Mouse (Mus musculus) limb, embryonic 10.5 days (tissue): ENCODE results near the gene Dlg4. TPM values are rescaled to one million over a fixed set of nuclear protein-coding genes. Genes with fewer than 3 reads are reported as not detected.
A peak's percentile ranks its signal among the peaks of the same experiment; 100 is the strongest.
"Not testable (repeated sequence)": the region's sequence is repeated elsewhere in the genome, so short reads cannot be mapped to it uniquely, and the experiment has no call there.

Experiments used
- DNase-seq: peaks from one replicate; pipeline ENCODE4 v3.0.0-alpha.2; 2017; ENCODE audit warnings: low spot score
- H3K27ac ChIP-seq: fragments of 300-500 bp; sonication (generic); 2 replicates; pipeline ENCODE4 v1.5.1; 2016; ENCODE audit warnings: mild to moderate bottlenecking
- H3K27me3 ChIP-seq: fragments of 300-500 bp; sonication (generic); 2 replicates; pipeline ENCODE4 v1.6.1; 2016; ENCODE audit warnings: low read depth, mild to moderate bottlenecking; ENCODE audit not compliant: poor library complexity, severe bottlenecking
- H3K36me3 ChIP-seq: fragments of 300-500 bp; sonication (generic); 2 replicates; pipeline ENCODE4 v1.6.1; 2016; ENCODE audit warnings: mild to moderate bottlenecking, moderate library complexity
- H3K4me1 ChIP-seq: fragments of 300-500 bp; sonication (generic); 2 replicates; pipeline ENCODE4 v1.6.1; 2016
- H3K4me3 ChIP-seq: fragments of 300-500 bp; sonication (generic); 2 replicates; pipeline ENCODE4 v1.5.1; 2016; ENCODE audit warnings: mild to moderate bottlenecking, moderate library complexity
- H3K9me3 ChIP-seq: fragments of 300-500 bp; sonication (generic); replicated peaks from 2 replicates; pipeline ENCODE4 v1.6.1; 2016; ENCODE audit warnings: mild to moderate bottlenecking
- WGBS: fragments of 180-500 bp; shearing (Covaris S2); methylation state at CpG from one replicate; pipeline ENCODE4 v1.1.7; 2016; 5-methylcytosine and 5-hydroxymethylcytosine counted together
- polyA plus RNA-seq: library from polyadenylated mRNA; unstranded; fragments of >200 nt; fragmentation: Nextera tagmentation; extraction: Ambion mirVana; gene quantifications from 2 replicates; pipeline ENCODE4 v1.2.1, GENCODE M21; 2016

The Dlg4 gene
- polyA plus RNA-seq, 1 experiment from 2014 or later: 12.9 TPM

GRCm38 (mm10) chr11:70015677-70016076, 1.1 kb upstream of the Dlg4 start:
- peak overlapping the region; percentile 81; the same call in 1 of the 2 replicates for H3K27ac ChIP-seq
- H3K4me1 ChIP-seq: peaks cover 64% of the 10 kb centered on the region
- 67% methylated on average over 6 of the region's 6 CpGs for WGBS
- no peaks in the 10 kb centered on the region for H3K9me3 ChIP-seq
- DNase-seq: no peak
- no peaks in the 10 kb centered on the region for H3K27me3 ChIP-seq
- H3K4me3 ChIP-seq: peak overlapping the region; percentile 64
- peaks cover 36% of the 10 kb centered on the region for H3K36me3 ChIP-seq

- not testable (repeated sequence) for H3K4me3 ChIP-seq, DNase-seq, H3K9me3 ChIP-seq, H3K27me3 ChIP-seq, H3K27ac ChIP-seq
- H3K4me1 ChIP-seq: peaks cover 69% of the 10 kb centered on the region
- H3K36me3 ChIP-seq: peaks cover 31% of the 10 kb centered on the region
- WGBS: 94% methylated on average over 2 of the region's 2 CpGs
These were observed 565 bp upstream of the Dlg4 start for GRCm38 (mm10) chr11:70016177-70016576.

- 47% methylated on average over 7 of the region's 7 CpGs for whole genome bisulfite sequencing
- peaks cover 20% of the 10 kb centered on the region for H3K36me3 ChIP-seq
- H3K27ac ChIP-seq: peak overlapping the region; percentile 96
- H3K9me3 ChIP-seq: no peaks in the 10 kb centered on the region
- no peak for DNase-seq
- H3K27me3 ChIP-seq: no peaks in the 10 kb centered on the region
- peak overlapping the region; percentile 81; the same call in 1 of the 2 replicates for H3K4me3 ChIP-seq
- peaks cover 78% of the 10 kb centered on the region for H3K4me1 ChIP-seq
These were observed 541 bp downstream of the Dlg4 start for GRCm38 (mm10) chr11:70017199-70017767.

- peak overlapping the region; percentile 81 for H3K4me3 ChIP-seq
- no peaks in the 10 kb centered on the region for H3K27me3 ChIP-seq
- peak overlapping the region; percentile 96 for H3K27ac ChIP-seq
- no peaks in the 10 kb centered on the region for H3K9me3 ChIP-seq
- peaks cover 89% of the 10 kb centered on the region for H3K4me1 ChIP-seq
- DNase-seq: peak; percentile 91
- peaks cover 9% of the 10 kb centered on the region for H3K36me3 ChIP-seq
- 1% methylated on average over 24 of the region's 25 CpGs for WGBS
These were observed 1.6 kb downstream of the Dlg4 start for GRCm38 (mm10) chr11:70018131-70018990.

- H3K27ac ChIP-seq: peak overlapping the region; percentile 96
- DNase-seq: no peak
- H3K36me3 ChIP-seq: no peaks in the 10 kb centered on the region
- no peaks in the 10 kb centered on the region for H3K27me3 ChIP-seq
- peaks cover 90% of the 10 kb centered on the region for H3K4me1 ChIP-seq
- 19% methylated on average over 2 of the region's 2 CpGs for WGBS
- no peaks in the 10 kb centered on the region for H3K9me3 ChIP-seq
- H3K4me3 ChIP-seq: peak overlapping the region; percentile 81
These were observed 2.8 kb downstream of the Dlg4 start for GRCm38 (mm10) chr11:70019495-70020021.

GRCm38 (mm10) chr11:70020022-70020631, 3.4 kb downstream of the Dlg4 start:
- Histone ChIP-seq H3K27ac (peak overlapping the region; percentile 96), H3K9me3 (no peaks in the 10 kb centered on the region), H3K36me3 (no peaks in the 10 kb centered on the region), H3K4me3 (peak overlapping the region; percentile 81), H3K27me3 (no peaks in the 10 kb centered on the region), H3K4me1 (peaks cover 87% of the 10 kb centered on the region)
- WGBS: 18% methylated on average over 8 of the region's 8 CpGs
- DNase-seq: peak; percentile 42

- H3K27ac ChIP-seq: peak overlapping the region; percentile 96
- H3K4me3 ChIP-seq: peak overlapping the region; percentile 81
- peaks cover 88% of the 10 kb centered on the region for H3K4me1 ChIP-seq
- H3K27me3 ChIP-seq: no peaks in the 10 kb centered on the region
- peak; percentile 77 for DNase-seq
- under 1% methylated on average over 8 of the region's 8 CpGs for WGBS
- H3K36me3 ChIP-seq: no peaks in the 10 kb centered on the region
- no peaks in the 10 kb centered on the region for H3K9me3 ChIP-seq
These were observed 4.1 kb downstream of the Dlg4 start for GRCm38 (mm10) chr11:70020731-70021263.

GRCm38 (mm10) chr11:70021264-70022132, 4.8 kb downstream of the Dlg4 start:
- no peaks in the 10 kb centered on the region for H3K27me3 ChIP-seq
- H3K27ac ChIP-seq: peak overlapping the region; percentile 96
- H3K4me1 ChIP-seq: peaks cover 95% of the 10 kb centered on the region
- peak; percentile 98 for DNase-seq
- H3K9me3 ChIP-seq: no peaks in the 10 kb centered on the region
- 2% methylated on average over 40 of the region's 40 CpGs for WGBS
- H3K36me3 ChIP-seq: no peaks in the 10 kb centered on the region
- H3K4me3 ChIP-seq: peak overlapping the region; percentile 81

- 7% methylated on average over 21 of the region's 29 CpGs for WGBS
- no peaks in the 10 kb centered on the region for H3K36me3 ChIP-seq
- peak; percentile 73 for DNase-seq
- peaks cover 95% of the 10 kb centered on the region for H3K4me1 ChIP-seq
- peak overlapping the region; percentile 63 for H3K27ac ChIP-seq
- H3K27me3 ChIP-seq: no peaks in the 10 kb centered on the region
- H3K4me3 ChIP-seq: peak overlapping the region; percentile 53
- no peaks in the 10 kb centered on the region for H3K9me3 ChIP-seq
These were observed 6.9 kb downstream of the Dlg4 start for GRCm38 (mm10) chr11:70023481-70024150.

- Histone ChIP-seq H3K27ac (peak overlapping the region; percentile 63), H3K4me1 (peaks cover 95% of the 10 kb centered on the region)
- DNase-seq: no peak
These were observed 7.4 kb downstream of the Dlg4 start for GRCm38 (mm10) chr11:70024151-70024514.

GRCm38 (mm10) chr11:70026689-70027088, 9.9 kb downstream of the Dlg4 start:
- H3K4me3 ChIP-seq: peak overlapping the region; percentile 46
- under 1% methylated on average over 19 of the region's 19 CpGs for WGBS
- H3K4me1 ChIP-seq: peaks cover 85% of the 10 kb centered on the region

More at GRCm38 (mm10) chr11:70024151-70024514, 7.4 kb downstream of the Dlg4 start:
- no peaks in the 10 kb centered on the region for H3K9me3 ChIP-seq
- no peaks in the 10 kb centered on the region for H3K36me3 ChIP-seq
- WGBS: 18% methylated on average over 6 of the region's 6 CpGs
- H3K4me3 ChIP-seq: peak overlapping the region; percentile 53
- H3K27me3 ChIP-seq: no peaks in the 10 kb centered on the region

More at GRCm38 (mm10) chr11:70026689-70027088, 9.9 kb downstream of the Dlg4 start:
- peak overlapping the region; percentile 81 for H3K27ac ChIP-seq
- DNase-seq: peak; percentile 75
- H3K9me3 ChIP-seq: no peaks in the 10 kb centered on the region
- peaks cover 17% of the 10 kb centered on the region for H3K36me3 ChIP-seq
- H3K27me3 ChIP-seq: no peaks in the 10 kb centered on the region
